Mouse (Mus musculus): ENCODE data around the gene Ttll12.
A peak's percentile ranks its signal among the peaks of the same experiment; 100 is the strongest.

The Ttll12 gene

GRCm38 (mm10) chr15:83593189-83593585 lies 1.8 kb downstream of the Ttll12 start:
- DNase-seq (ENCODE audit: low spot score): no peak

GRCm38 (mm10) chr15:83592260-83593188 lies 2.4 kb downstream of the Ttll12 start:
- DNase-seq (ENCODE audit: low spot score): peak; percentile 47

DNA sequence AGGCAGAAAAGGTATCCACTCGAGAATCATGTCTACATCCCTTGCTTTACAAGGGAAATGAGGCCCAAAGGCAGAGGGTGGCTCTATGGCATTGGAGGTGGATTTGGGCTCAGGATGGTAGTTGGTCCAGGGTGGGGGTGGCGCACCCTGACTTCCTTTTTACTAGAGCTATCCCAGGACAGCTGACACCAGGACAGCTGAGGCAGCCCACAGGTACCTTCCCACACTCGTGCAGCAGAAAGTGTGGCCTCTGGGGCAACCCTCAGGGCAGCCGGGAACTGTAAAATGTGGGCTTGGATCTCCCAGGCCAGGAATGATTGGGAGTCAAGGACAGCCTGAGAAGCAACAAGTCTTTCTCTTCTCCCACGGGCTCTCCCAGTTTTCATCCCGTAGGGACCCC lies 3.2 kb downstream of the Ttll12 start:
- DNase-seq (ENCODE audit: low spot score): no peak

- DNase-seq (ENCODE audit: low spot score): no peak
Observed at GRCm38 (mm10) chr15:83590841-83591240, 4.1 kb downstream of the Ttll12 start.

DNA sequence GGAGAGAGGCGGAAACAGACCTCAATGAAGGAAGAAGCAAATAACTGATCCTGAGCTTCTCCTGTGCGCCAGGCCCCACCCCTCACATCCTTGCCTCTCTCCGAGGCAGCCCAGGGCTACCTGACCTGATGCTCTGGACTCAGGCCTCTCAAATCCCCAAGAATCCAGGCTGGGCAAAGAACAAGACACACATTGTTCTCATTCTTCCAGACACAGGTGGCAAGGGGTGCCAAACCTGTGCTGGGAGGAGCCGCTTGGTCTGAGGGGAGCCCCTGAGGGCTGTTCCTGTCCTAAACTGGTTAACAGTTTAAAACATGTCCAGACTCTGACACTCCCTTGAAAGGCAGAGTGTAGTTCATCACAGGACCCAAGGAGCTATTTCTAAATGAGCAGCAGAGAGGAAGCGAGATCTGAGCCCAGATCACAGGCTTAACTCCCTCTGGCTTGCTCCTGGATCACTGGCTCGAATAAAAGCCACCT lies 10.2 kb downstream of the Ttll12 start:
- no peak for DNase-seq (ENCODE audit: low spot score)

- DNase-seq (ENCODE audit: low spot score): no peak
Observed at GRCm38 (mm10) chr15:83583419-83584156, 11.4 kb downstream of the Ttll12 start.

- DNase-seq (ENCODE audit: low spot score): no peak
Observed at GRCm38 (mm10) chr15:83582931-83583330, 12.0 kb downstream of the Ttll12 start.

DNA sequence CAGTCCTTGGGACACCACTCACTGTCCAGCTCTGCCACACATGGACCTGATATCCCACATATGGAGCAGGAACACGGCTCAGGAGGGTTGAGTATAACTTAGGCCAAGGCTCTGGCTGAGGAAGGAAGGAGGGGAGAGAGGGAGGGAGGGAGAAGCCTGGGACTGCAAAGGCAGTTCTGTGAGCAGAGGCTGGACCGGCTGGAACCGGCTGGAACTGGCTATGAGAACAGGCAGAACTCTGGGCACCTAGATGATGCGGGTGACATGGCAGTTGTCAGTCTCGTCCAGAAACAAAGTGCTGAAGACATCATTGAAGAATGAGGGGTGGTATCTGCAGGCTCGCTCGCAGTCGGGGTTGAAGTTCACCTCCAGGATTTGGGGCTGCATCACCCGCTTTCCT lies 18.3 kb downstream of the Ttll12 start:
- no peak for DNase-seq (ENCODE audit: low spot score)

GRCm38 (mm10) chr15:83575543-83575942 lies 19.4 kb downstream of the Ttll12 start:
- no peak for DNase-seq (ENCODE audit: low spot score)

DNA sequence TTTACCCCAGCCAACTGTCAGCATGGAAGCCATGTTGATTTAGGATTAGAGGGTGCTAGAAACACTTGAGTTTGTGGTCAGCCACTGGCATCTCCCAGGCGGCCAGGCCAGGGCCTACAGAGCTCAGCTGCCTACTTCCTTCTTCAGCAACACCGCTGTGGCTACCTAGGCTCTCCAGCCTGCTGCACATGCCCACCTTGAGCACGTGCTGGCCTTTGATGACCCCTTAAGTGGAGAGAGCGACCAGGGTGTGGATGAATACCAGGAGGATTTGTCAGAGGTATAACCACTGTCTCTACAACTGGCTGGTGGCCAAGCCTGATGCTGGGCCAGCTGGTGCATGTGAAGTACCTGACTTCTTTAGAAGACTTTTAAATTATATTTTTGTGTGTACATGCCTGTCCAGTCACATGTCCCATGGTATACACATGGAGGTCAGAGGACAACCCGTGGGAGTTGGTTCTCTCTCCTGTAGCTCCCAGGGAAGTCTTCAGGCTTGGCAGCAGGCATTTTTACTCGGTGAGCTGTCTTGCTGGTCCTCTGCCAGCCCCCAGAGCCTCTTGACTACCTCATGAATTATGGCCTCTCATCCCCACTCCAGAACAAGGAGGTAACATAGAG lies 20.1 kb downstream of the Ttll12 start:
- no peak for DNase-seq (ENCODE audit: low spot score)

GRCm38 (mm10) chr15:83573606-83574005 lies 21.4 kb downstream of the Ttll12 start:
- no peak for DNase-seq (ENCODE audit: low spot score)

GRCm38 (mm10) chr15:83572132-83572531 lies 22.8 kb downstream of the Ttll12 start:
- DNase-seq (ENCODE audit: low spot score): no peak

DNA sequence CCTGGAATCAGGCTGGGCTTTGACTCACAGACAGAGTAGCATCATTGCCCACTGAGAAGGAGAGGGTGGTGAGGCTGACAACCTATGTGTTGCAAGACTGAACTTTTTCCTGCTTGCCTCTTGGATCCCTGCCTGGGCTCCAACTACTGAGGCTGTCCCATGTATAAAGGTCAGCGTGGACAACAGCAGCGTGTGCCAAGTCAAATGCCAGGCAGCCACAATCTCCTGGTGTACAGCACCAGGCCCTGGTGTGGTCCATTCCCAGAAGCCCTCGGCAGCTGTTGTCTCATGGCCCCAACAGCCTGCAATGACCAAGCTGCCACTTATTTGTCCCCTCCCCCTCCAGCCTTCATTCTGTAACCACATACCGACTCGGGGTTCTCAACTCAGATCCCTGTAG lies 23.3 kb downstream of the Ttll12 start:
- no peak for DNase-seq (ENCODE audit: low spot score)

DNA sequence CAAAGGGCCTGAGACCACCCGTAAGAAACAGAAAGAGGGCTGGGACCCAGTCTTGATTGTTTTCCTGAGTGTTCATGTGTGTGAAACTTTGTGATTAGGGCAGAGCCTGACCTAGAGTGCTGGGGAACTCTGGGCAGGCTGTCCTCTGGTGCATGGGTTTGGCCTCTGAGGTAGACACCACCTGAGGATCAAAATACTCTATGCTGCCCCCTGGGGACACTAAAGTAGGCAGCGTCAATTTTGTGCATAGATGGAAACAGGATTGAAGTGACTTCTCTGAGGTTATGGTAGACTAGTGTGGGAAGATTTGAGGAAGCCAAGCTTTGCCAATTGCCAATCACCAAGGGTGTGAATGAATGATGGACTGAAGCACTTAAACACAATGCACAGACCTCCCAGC lies 24.3 kb downstream of the Ttll12 start:
- peak; percentile 29 for DNase-seq (ENCODE audit: low spot score)

DNA sequence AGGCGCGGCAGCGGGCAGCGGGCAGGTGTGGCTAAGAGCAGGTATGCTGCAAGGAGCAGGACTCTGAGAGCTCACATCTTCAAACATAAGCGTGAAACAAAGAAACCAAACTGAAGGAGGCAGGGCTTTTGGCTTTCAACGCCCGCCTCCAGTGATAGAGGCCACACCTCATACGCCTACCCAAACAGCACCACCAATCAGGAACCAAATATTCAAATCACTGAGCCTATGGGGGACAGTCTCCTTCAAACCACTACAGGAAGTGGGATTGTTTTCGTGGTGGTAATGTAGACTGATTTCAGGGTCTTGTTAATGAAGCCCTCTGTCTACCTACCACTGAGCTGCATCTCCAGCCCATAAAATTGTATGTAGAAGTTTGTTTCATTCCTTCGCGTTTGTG lies 25.3 kb downstream of the Ttll12 start:
- no peak for DNase-seq (ENCODE audit: low spot score)

- no peak for DNase-seq (ENCODE audit: low spot score)
Observed at GRCm38 (mm10) chr15:83568544-83568943, 26.4 kb downstream of the Ttll12 start.

DNA sequence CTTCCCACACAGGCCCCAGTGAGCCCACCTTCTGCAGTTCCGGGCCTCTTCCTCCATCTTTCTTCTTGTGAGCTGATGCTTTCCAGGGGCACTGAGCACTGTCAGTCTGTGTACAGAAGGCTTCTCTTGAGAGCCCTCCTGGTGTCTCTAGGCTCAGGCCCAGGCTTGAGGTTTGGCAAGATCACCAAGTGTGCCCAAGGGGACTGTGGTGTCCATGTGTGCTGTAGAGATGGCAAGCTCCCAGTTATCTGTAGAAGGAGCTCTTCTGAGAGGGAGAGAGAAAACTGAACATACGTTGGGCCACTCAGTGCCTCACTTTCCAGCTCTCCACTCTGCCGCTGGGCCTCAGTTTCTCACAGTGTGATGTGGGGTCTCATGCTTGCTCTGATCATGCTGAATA lies 27.2 kb downstream of the Ttll12 start:
- DNase-seq (ENCODE audit: low spot score): no peak

- no peak for DNase-seq (ENCODE audit: low spot score)
Observed at GRCm38 (mm10) chr15:83566006-83566405, 29.0 kb downstream of the Ttll12 start.

DNA sequence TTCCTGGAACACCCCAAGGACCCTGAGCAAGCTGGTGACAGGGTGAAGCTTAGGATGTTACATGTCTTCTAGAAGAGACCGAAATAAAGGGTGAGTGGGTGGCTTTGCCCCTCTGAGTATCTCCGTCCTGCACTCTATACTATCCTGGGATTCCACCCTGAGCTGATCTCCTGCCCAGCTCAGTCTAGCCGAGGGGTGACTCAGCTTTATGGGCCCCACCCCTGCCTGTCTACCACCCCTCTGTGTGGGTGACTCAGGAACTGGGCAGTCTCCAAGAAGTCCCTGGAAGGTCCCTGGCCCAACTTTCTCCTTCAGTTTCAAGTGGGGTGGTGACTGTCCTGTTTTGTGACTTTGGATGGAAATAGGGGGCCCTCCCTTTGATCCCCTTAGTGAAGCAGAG lies 29.5 kb downstream of the Ttll12 start:
- DNase-seq (ENCODE audit: low spot score): peak; percentile 58

DNA sequence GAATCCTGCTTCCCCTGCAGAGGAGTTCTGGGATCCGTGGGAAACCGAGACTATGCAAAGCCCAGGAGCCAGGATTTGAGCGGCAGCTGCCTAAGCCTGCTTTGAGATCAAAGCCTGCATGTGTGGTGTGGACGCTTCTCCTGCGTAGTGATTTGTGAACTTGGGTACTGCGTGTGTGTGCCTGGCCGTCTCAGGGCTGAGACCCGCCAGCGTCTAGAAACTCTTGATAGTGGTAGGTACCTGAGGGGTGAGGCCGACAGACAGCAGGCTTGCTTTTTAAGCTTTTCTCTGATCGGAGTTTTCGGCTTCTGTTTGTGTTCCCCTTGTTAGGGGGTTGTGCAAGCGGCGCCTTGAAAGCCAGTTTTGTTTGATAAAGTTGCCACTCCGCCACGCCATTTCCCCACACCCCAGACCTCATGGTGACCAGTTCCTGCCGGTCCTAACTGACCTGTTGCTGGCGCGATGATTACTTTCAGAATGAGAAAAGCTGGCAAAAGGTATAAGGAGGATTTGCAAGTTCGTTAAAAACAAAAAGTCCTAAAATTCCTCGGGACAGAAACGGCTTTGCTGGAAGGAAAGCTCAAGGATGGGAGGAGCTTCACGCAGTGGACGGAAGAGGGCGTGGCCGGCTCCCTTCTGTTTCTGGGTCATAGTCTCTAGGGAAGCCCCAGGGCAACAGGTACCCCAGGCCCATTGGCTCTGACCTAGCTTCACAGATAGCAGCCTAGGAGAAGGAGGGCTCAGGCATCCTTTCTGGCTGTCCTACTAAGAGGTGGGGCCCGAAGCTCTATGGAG lies 30.9 kb downstream of the Ttll12 start:
- peak; percentile 46 for DNase-seq (ENCODE audit: low spot score)

GRCm38 (mm10) chr15:83563327-83563856 lies 31.6 kb downstream of the Ttll12 start, which contains the start of the genes Tspo and Mcat:
Tspo (plus strand) TSS chr15:83563592.
Mcat (minus strand) TSS chr15:83563787.
- peak; percentile 78 for DNase-seq (ENCODE audit: low spot score)

Data from spleen, adult 12 weeks (tissue).